Mouse (Mus musculus) MEL (cell line): Measurements from ENCODE around the gene Trem2. TPM values are rescaled to one million over a fixed set of nuclear protein-coding genes. Genes with fewer than 3 reads are reported as not detected.
A peak's percentile ranks its signal among the peaks of the same experiment; 100 is the strongest.

Source experiments
- DNase-seq: peaks from one replicate; pipeline ENCODE4 v3.0.0; 2011; ENCODE audit warnings: low read depth, low spot score
- H3K27ac ChIP-seq: 2 replicates; pipeline ENCODE4 v1.5.1; 2012; ENCODE audit warnings: low read depth, mild to moderate bottlenecking, control low read depth, low read length, moderate library complexity; ENCODE audit not compliant: control insufficient read depth
- H3K27me3 ChIP-seq, 2 experiments: fragments of 150-350 bp in 1 of 2; sonication (generic) in 1 of 2; 2 replicates each; pipeline ENCODE4 v1.6.1; 2012; ENCODE audit warnings: low read length in 2 of 2, mild to moderate bottlenecking in 2 of 2, improper control_type of control experiment in 1 of 2, moderate library complexity in 1 of 2; ENCODE audit not compliant: insufficient read depth in 2 of 2, control insufficient read depth in 1 of 2
- H3K36me3 ChIP-seq, 2 experiments: 2 replicates each; pipeline ENCODE4 v1.6.1; 2012 to 2014; ENCODE audit warnings: low read length in 2 of 2, improper control_type of control experiment in 1 of 2, inconsistent platforms in 1 of 2, mild to moderate bottlenecking in 1 of 2; ENCODE audit not compliant: insufficient read depth in 2 of 2, control insufficient read depth in 1 of 2
- H3K4me1 ChIP-seq, 2 experiments: fragments of 150-350 bp in 1 of 2; sonication (generic) in 1 of 2; 2 replicates each; pipeline ENCODE4 v1.6.1; 2012; ENCODE audit warnings: low read length in 2 of 2, improper control_type of control experiment in 1 of 2, mild to moderate bottlenecking in 1 of 2; ENCODE audit not compliant: insufficient read depth in 2 of 2, control insufficient read depth in 1 of 2
- H3K4me3 ChIP-seq, 2 experiments: fragments of 150-350 bp in 1 of 2; sonication (generic) in 1 of 2; 2 replicates each; pipeline ENCODE4 v1.5.1; 2012; ENCODE audit warnings: low read depth in 2 of 2, low read length in 2 of 2, mild to moderate bottlenecking in 2 of 2, moderate library complexity in 2 of 2, control low read depth in 1 of 2, improper control_type of control experiment in 1 of 2; ENCODE audit not compliant: control insufficient read depth in 1 of 2, insufficient read depth in 1 of 2
- H3K79me2 ChIP-seq: 2 replicates; pipeline ENCODE4 v1.6.1; 2012; ENCODE audit warnings: mild to moderate bottlenecking, low read length, moderate library complexity; ENCODE audit not compliant: control insufficient read depth, poor library complexity, insufficient read depth
- H3K9ac ChIP-seq: 2 replicates; pipeline ENCODE4 v1.6.1; 2012; ENCODE audit warnings: low read depth, mild to moderate bottlenecking, control low read depth, low read length, moderate library complexity; ENCODE audit not compliant: control insufficient read depth, poor library complexity, severe bottlenecking
- H3K9me3 ChIP-seq: fragments of 150-350 bp; sonication (generic); replicated peaks from 2 replicates; pipeline ENCODE4 v1.6.1; 2012; ENCODE audit warnings: mild to moderate bottlenecking, low read length, improper control_type of control experiment, moderate library complexity; ENCODE audit not compliant: insufficient read depth
- CHD1 ChIP-seq: IDR thresholded peaks from 2 replicates; pipeline ENCODE4 v1.6.1; 2012; ENCODE audit warnings: low read depth, mild to moderate bottlenecking, inconsistent platforms, low read length, improper control_type of control experiment
- EP300 ChIP-seq, 2 experiments: IDR thresholded peaks; 2 replicates each; pipeline ENCODE4 v1.6.1; 2011; ENCODE audit warnings: improper control_type of control experiment in 2 of 2, low read length in 2 of 2, low read depth in 1 of 2, mild to moderate bottlenecking in 1 of 2
- JUND ChIP-seq: IDR thresholded peaks from 2 replicates; pipeline ENCODE4 v1.6.1; 2011; ENCODE audit warnings: low read depth, mild to moderate bottlenecking, improper control_type of control experiment, low read length
- MAFK ChIP-seq: IDR thresholded peaks from 2 replicates; pipeline ENCODE4 v1.6.1; 2011; ENCODE audit warnings: low read depth, mild to moderate bottlenecking, low read length, improper control_type of control experiment, borderline replicate concordance
- MAX ChIP-seq: IDR thresholded peaks from 2 replicates; pipeline ENCODE4 v1.6.1; 2011; ENCODE audit warnings: low read length, improper control_type of control experiment
- MAZ ChIP-seq: IDR thresholded peaks from 2 replicates; pipeline ENCODE4 v1.6.1; 2012; ENCODE audit warnings: low read depth, mild to moderate bottlenecking, inconsistent platforms, low read length, improper control_type of control experiment
- MXI1 ChIP-seq: IDR thresholded peaks from 2 replicates; pipeline ENCODE4 v1.6.1; 2011; ENCODE audit warnings: mild to moderate bottlenecking, low read depth, low read length, improper control_type of control experiment
- MYC ChIP-seq: IDR thresholded peaks from 2 replicates; pipeline ENCODE4 v1.6.1; 2011; ENCODE audit warnings: low read depth, mild to moderate bottlenecking, low read length, improper control_type of control experiment, moderate library complexity
- NRF1 ChIP-seq: IDR thresholded peaks from 2 replicates; pipeline ENCODE4 v1.6.1; 2014; ENCODE audit warnings: low read depth, mild to moderate bottlenecking, inconsistent platforms, low read length, improper control_type of control experiment, moderate library complexity; ENCODE audit not compliant: poor library complexity, insufficient read depth, severe bottlenecking
- POLR2AphosphoS5 ChIP-seq: IDR thresholded peaks from 2 replicates; pipeline ENCODE4 v1.6.1; 2012; ENCODE audit warnings: low read depth, borderline replicate concordance, mild to moderate bottlenecking, inconsistent platforms, low read length, moderate library complexity, mixed read lengths
- RAD21 ChIP-seq: IDR thresholded peaks from 2 replicates; pipeline ENCODE4 v1.6.1; 2011; ENCODE audit warnings: mild to moderate bottlenecking, low read depth, low read length, improper control_type of control experiment
- RCOR1 ChIP-seq: IDR thresholded peaks from 2 replicates; pipeline ENCODE4 v1.6.1; 2012; ENCODE audit warnings: low read depth, mild to moderate bottlenecking, inconsistent platforms, low read length, improper control_type of control experiment
- SMC3 ChIP-seq: IDR thresholded peaks from 2 replicates; pipeline ENCODE4 v1.6.1; 2011; ENCODE audit warnings: low read depth, low read length, improper control_type of control experiment
- TAL1 ChIP-seq: IDR thresholded peaks from 2 replicates; pipeline ENCODE4 v1.6.1; 2012; ENCODE audit warnings: mild to moderate bottlenecking, inconsistent platforms, low read length, moderate library complexity, mixed read lengths
- TBP ChIP-seq: IDR thresholded peaks from 2 replicates; pipeline ENCODE4 v1.8.0; 2011; ENCODE audit warnings: low read depth, low read length, improper control_type of control experiment
- UBTF ChIP-seq: IDR thresholded peaks from 2 replicates; pipeline ENCODE4 v1.6.1; 2012; ENCODE audit warnings: low read depth, mild to moderate bottlenecking, inconsistent platforms, low read length, improper control_type of control experiment, moderate library complexity, borderline replicate concordance; ENCODE audit not compliant: insufficient read depth
- ZNF384 ChIP-seq: IDR thresholded peaks from 2 replicates; pipeline ENCODE4 v1.6.1; 2012; ENCODE audit warnings: low read depth, mild to moderate bottlenecking, inconsistent platforms, low read length, improper control_type of control experiment
- polyA plus RNA-seq, 2 experiments: library from polyadenylated mRNA; stranded (reverse) in 1 of 2; unstranded in 1 of 2; fragments of >175 nt in 1 of 2; fragments of >200 nt in 1 of 2; gene quantifications; 2 replicates each; pipeline versions ENCODE4 v1.2.1 to v1.2.4; 2012; ENCODE audit warnings: low replicate concordance in 2 of 2, low read depth in 1 of 2; ENCODE audit not compliant: insufficient read length in 2 of 2, insufficient read depth in 1 of 2, missing spikeins in 1 of 2
- total RNA-seq: library from RNA; depleted of rRNA; stranded (reverse); fragments of 300-350 nt; gene quantifications from 2 replicates; pipeline ENCODE4 v1.2.3, GENCODE M21; 2012

Gene Trem2
- total and polyA plus RNA-seq, 3 experiments: 0.04 to 0.26 TPM; not detected in 1

DNA sequence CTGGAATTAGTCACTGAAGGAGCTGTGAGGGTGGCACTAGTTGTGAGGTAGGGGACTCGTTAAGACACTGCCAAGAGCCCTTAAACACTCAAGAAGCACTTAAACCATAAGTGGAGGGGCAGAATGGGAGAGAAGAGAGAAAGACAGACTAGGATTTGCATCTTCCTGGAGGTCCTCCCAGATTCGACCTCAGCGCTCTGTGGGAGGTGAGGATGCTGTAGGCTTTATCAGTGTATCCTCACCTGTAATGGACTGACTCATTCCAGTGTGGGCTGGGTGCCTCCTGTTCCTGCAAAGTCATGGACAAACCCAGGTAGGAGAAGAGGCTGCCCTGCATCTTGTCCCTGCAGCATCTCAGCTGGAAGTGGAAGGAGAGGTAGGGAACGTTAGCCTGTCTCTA, 633 bp downstream of the Trem2 start:
- DNase-seq: no peak
- H3K27me3 ChIP-seq: no peaks in the 10 kb centered on the region
- no peak for TF ChIP-seq NRF1
- no peak for TF ChIP-seq CHD1
- no peak for TF ChIP-seq JUND
- no peak for TF ChIP-seq POLR2AphosphoS5
- no peak for TF ChIP-seq MAFK
- no peak for TF ChIP-seq RCOR1
- TF ChIP-seq MYC: no peak
- TF ChIP-seq UBTF: no peak
- TF ChIP-seq TAL1: no peak
- TF ChIP-seq MAZ: no peak
- TF ChIP-seq ZNF384: no peak
- no peak for TF ChIP-seq MAX
- TF ChIP-seq MXI1: no peak
- no peak for TF ChIP-seq TBP
- no peak for TF ChIP-seq SMC3
- no peak for TF ChIP-seq RAD21
- no peak for TF ChIP-seq EP300 (IDR thresholded peaks at IDR 0.05; ENCODE audit: low read depth in 1 of 2, low read length in 2 of 2)
- no peak overlapping the region for H3K9ac ChIP-seq
- H3K27ac ChIP-seq: no peak overlapping the region
- no peak overlapping the region for H3K4me3 ChIP-seq
- H3K9me3 ChIP-seq: no peaks in the 10 kb centered on the region
- H3K4me1 ChIP-seq: peaks cover 0 to 10% of the 10 kb centered on the region in 2 experiments; a peak in 2 of 4 replicates
- no peaks in the 10 kb centered on the region for H3K79me2 ChIP-seq
- H3K36me3 ChIP-seq: peaks cover 0 to 4% of the 10 kb centered on the region in 2 experiments; a peak in 2 of 4 replicates

DNA sequence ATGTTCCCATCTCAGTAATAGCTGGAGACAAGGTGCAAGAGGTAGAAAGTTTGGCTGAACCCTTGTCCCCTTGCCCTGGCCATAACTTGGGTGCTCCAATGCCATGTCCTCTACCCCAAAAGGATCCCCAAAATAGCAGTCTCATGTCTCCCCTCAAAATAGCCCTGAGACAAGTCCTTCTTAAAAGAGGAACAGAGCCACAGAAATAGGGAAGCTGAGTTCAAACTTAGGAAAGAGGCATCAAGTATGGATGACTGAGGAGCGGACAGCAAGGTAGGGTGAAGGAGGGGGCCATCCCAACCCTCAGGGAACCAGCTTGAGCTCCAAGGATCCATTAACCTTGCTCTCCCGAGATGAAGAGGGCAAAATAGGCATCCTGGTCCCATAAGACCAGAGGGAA, 1.1 kb downstream of the Trem2 start:
- TF ChIP-seq EP300 (IDR thresholded peaks at IDR 0.05; ENCODE audit: low read depth in 1 of 2, low read length in 2 of 2) (0 out of 4 replicates have a peak, but pooled peaks of 1 of the 2 experiments have one; percentile 16), TAL1 (no peak)
- TF ChIP-seq, all 39 proteins: peak for 1
- peaks cover 0 to 1% of the 10 kb centered on the region in 2 experiments; a peak in 2 of 4 replicates for H3K36me3 ChIP-seq
- H3K27me3 ChIP-seq: no peaks in the 10 kb centered on the region
- H3K9me3 ChIP-seq: no peaks in the 10 kb centered on the region
- peaks cover 0 to 7% of the 10 kb centered on the region in 2 experiments; a peak in 2 of 4 replicates for H3K4me1 ChIP-seq
- H3K79me2 ChIP-seq: no peaks in the 10 kb centered on the region
- H3K4me3 ChIP-seq: no peak overlapping the region
- H3K27ac ChIP-seq: no peak overlapping the region
- no peak overlapping the region for H3K9ac ChIP-seq
- DNase-seq: peak; percentile 61
